Mouse (Mus musculus): ENCODE data around the gene Phf2.

- no peak for TF ChIP-seq CTCF (IDR thresholded peaks at IDR 0.05; ENCODE audit: borderline replicate concordance, insufficient read depth, low read length)
- no peak; the same call in none of the 2 replicates for TF ChIP-seq POLR2A (IDR thresholded peaks at IDR 0.05; ENCODE audit: low read depth, low read length)
Measured at GRCm38 (mm10) chr13:48871887-48872606, 1.1 kb upstream of the Phf2 start.

All from embryonic fibroblast, embryonic 13.5 days (primary cell).